Mouse (Mus musculus): Measurements from ENCODE around the gene Zfp821. TPM values are rescaled to one million over a fixed set of nuclear protein-coding genes. Genes with fewer than 3 reads are reported as not detected.

Zfp821 gene
- polyA plus RNA-seq, 1 experiment, result 75.7 TPM

GRCm38 (mm10) chr8:109759426-109759825 lies 54.1 kb downstream of the Zfp821 start:
- H3K4me1 ChIP-seq (ENCODE audit: control insufficient read depth, insufficient read depth, low read length), result no peaks in the 10 kb centered on the region
- H3K27me3 ChIP-seq (ENCODE audit: control insufficient read depth, insufficient read depth, low read length), result no peaks in the 10 kb centered on the region
- H3K4me3 ChIP-seq (ENCODE audit: control insufficient read depth, low read depth, low read length), result no peak overlapping the region
- no peak overlapping the region for H3K27ac ChIP-seq (ENCODE audit: control insufficient read depth, insufficient read depth, low read depth, low read length)
- TF ChIP-seq POLR2A (IDR thresholded peaks at IDR 0.05; ENCODE audit: control insufficient read depth, low read depth, low read length) (no peak), CTCF (IDR thresholded peaks at IDR 0.05; ENCODE audit: control insufficient read depth, insufficient read depth, insufficient replicate concordance, low read depth, low read length) (no peak)
- no peaks in the 10 kb centered on the region for H3K36me3 ChIP-seq (ENCODE audit: control insufficient read depth, insufficient read depth, low read length)

GRCm38 (mm10) chr8:109760221-109760620 lies 54.9 kb downstream of the Zfp821 start:
- Histone ChIP-seq H3K36me3 (ENCODE audit: control insufficient read depth, insufficient read depth, low read length) (no peaks in the 10 kb centered on the region), H3K4me1 (ENCODE audit: control insufficient read depth, insufficient read depth, low read length) (no peaks in the 10 kb centered on the region), H3K4me3 (ENCODE audit: control insufficient read depth, low read depth, low read length) (no peak overlapping the region), H3K27me3 (ENCODE audit: control insufficient read depth, insufficient read depth, low read length) (no peaks in the 10 kb centered on the region), H3K27ac (ENCODE audit: control insufficient read depth, insufficient read depth, low read depth, low read length) (no peak overlapping the region)
- TF ChIP-seq POLR2A (IDR thresholded peaks at IDR 0.05; ENCODE audit: control insufficient read depth, low read depth, low read length) (no peak), CTCF (IDR thresholded peaks at IDR 0.05; ENCODE audit: control insufficient read depth, insufficient read depth, insufficient replicate concordance, low read depth, low read length) (no peak)

- no peaks in the 10 kb centered on the region for H3K36me3 ChIP-seq (ENCODE audit: control insufficient read depth, insufficient read depth, low read length)
- no peaks in the 10 kb centered on the region for H3K27me3 ChIP-seq (ENCODE audit: control insufficient read depth, insufficient read depth, low read length)
- no peaks in the 10 kb centered on the region for H3K4me1 ChIP-seq (ENCODE audit: control insufficient read depth, insufficient read depth, low read length)
- TF ChIP-seq CTCF (IDR thresholded peaks at IDR 0.05; ENCODE audit: control insufficient read depth, insufficient read depth, insufficient replicate concordance, low read depth, low read length) (no peak), POLR2A (IDR thresholded peaks at IDR 0.05; ENCODE audit: control insufficient read depth, low read depth, low read length) (no peak)
- H3K27ac ChIP-seq (ENCODE audit: control insufficient read depth, insufficient read depth, low read depth, low read length), result no peak overlapping the region
- H3K4me3 ChIP-seq (ENCODE audit: control insufficient read depth, low read depth, low read length), result no peak overlapping the region
Measured at GRCm38 (mm10) chr8:109764031-109764430, 58.7 kb downstream of the Zfp821 start.

- Histone ChIP-seq H3K4me3 (ENCODE audit: control insufficient read depth, low read depth, low read length) (peak overlapping the region; percentile 54; the same call in 1 of the 2 replicates), H3K4me1 (ENCODE audit: control insufficient read depth, insufficient read depth, low read length) (no peaks in the 10 kb centered on the region)
- TF ChIP-seq POLR2A (IDR thresholded peaks at IDR 0.05; ENCODE audit: control insufficient read depth, low read depth, low read length) (no peak), CTCF (IDR thresholded peaks at IDR 0.05; ENCODE audit: control insufficient read depth, insufficient read depth, insufficient replicate concordance, low read depth, low read length) (no peak)
Measured at GRCm38 (mm10) chr8:109766081-109766480, 60.7 kb downstream of the Zfp821 start.

DNA sequence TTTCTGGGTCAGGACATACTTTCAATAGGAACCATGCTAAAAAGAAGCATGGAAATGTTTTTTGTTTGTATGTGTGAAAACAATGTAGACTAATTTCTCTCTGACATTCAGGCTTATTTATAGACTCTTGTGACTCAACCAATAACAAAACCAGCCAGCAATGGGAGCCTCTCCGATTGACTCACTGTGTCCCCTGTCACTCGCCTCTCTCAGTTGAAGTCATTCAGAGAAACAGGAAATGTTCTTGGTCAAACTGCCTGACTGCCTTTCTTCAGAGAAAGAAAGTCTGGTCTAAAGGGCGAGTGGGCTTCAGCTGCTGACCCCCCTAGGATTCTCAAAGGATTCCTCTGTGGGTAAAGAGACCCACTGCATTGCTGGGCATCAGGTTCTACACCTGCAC lies 67.8 kb downstream of the Zfp821 start:
- Histone ChIP-seq H3K27me3 (ENCODE audit: control insufficient read depth, insufficient read depth, low read length) (no peaks in the 10 kb centered on the region), H3K4me1 (ENCODE audit: control insufficient read depth, insufficient read depth, low read length) (no peaks in the 10 kb centered on the region), H3K4me3 (ENCODE audit: control insufficient read depth, low read depth, low read length) (no peak overlapping the region), H3K36me3 (ENCODE audit: control insufficient read depth, insufficient read depth, low read length) (no peaks in the 10 kb centered on the region), H3K27ac (ENCODE audit: control insufficient read depth, insufficient read depth, low read depth, low read length) (no peak overlapping the region)
- no peak for TF ChIP-seq CTCF (IDR thresholded peaks at IDR 0.05; ENCODE audit: control insufficient read depth, insufficient read depth, insufficient replicate concordance, low read depth, low read length)
- TF ChIP-seq POLR2A (IDR thresholded peaks at IDR 0.05; ENCODE audit: control insufficient read depth, low read depth, low read length), result no peak

More at GRCm38 (mm10) chr8:109766081-109766480, 60.7 kb downstream of the Zfp821 start:
- no peaks in the 10 kb centered on the region for H3K27me3 ChIP-seq (ENCODE audit: control insufficient read depth, insufficient read depth, low read length)
- no peaks in the 10 kb centered on the region for H3K36me3 ChIP-seq (ENCODE audit: control insufficient read depth, insufficient read depth, low read length)
- no peak overlapping the region for H3K27ac ChIP-seq (ENCODE audit: control insufficient read depth, insufficient read depth, low read depth, low read length)

Other genes starting within 250 kb of the Zfp821 start
- 108 TPM in 2 replicates for gene Pmfbp1, start 211.5 kb upstream of the Zfp821 start, polyA plus RNA-seq (2012; rRNA removed)
- 20.3 and 20.7 TPM in 2 replicates for gene Dhx38, start 139.7 kb upstream of the Zfp821 start, polyA plus RNA-seq (2012; rRNA removed)
- gene Txnl4b, start 139.7 kb upstream of the Zfp821 start, polyA plus RNA-seq (2012; rRNA removed), result 36.0 and 41.4 TPM in 2 replicates
- gene Hp, start 126.4 kb upstream of the Zfp821 start, polyA plus RNA-seq (2012; rRNA removed), result 4.6 and 11.0 TPM in 2 replicates
- 5.6 and 6.4 TPM in 2 replicates for gene Dhodh, start 96.9 kb upstream of the Zfp821 start, polyA plus RNA-seq (2012; rRNA removed)
- gene Pkd1l3, start 91.0 kb upstream of the Zfp821 start, polyA plus RNA-seq (2012; rRNA removed), result 35.9 and 41.3 TPM in 2 replicates
- 25.7 and 31.8 TPM in 2 replicates for gene Ist1, start 12.3 kb upstream of the Zfp821 start, polyA plus RNA-seq (2012; rRNA removed)
- gene Atxn1l, start 32.2 kb downstream of the Zfp821 start, polyA plus RNA-seq (2012; rRNA removed), result 32.9 and 35.6 TPM in 2 replicates
- gene Ap1g1, start 73.0 kb downstream of the Zfp821 start, polyA plus RNA-seq (2012; rRNA removed), result 19.3 and 20.1 TPM in 2 replicates
- 2.8 and 2.9 TPM in 2 replicates for gene Phlpp2, start 163.0 kb downstream of the Zfp821 start, polyA plus RNA-seq (2012; rRNA removed)

Measured in testis, adult 2 months (tissue).